Mouse (Mus musculus): ENCODE measurements around the gene Rpa3. TPM values are rescaled to one million over a fixed set of nuclear protein-coding genes. Genes with fewer than 3 reads are reported as not detected.

Gene Rpa3
- polyA plus RNA-seq, 2 experiments = 79.3 to 136 TPM

DNA sequence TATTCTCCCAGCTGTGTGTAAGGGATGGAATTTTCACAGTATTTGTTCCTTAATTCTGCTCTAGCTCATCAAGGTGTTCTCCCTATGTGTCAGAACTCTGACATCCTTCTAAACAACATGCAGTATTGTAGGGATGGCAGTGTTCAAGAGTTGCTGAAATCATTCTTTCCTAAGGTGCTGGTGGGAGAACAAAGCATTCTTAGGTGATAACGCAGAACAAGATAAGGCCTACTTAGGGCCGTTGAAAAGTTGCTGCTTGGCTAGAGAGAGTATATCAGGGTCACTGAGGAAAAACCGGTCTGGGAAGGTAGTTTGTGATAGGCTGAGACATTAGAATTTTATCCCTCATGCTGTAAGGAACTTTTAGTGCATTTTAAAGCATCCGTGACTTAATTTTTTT lies 17.5 kb upstream of the Rpa3 start:
- 76% methylated on average over 4 of the region's 4 CpGs for WGBS

DNA sequence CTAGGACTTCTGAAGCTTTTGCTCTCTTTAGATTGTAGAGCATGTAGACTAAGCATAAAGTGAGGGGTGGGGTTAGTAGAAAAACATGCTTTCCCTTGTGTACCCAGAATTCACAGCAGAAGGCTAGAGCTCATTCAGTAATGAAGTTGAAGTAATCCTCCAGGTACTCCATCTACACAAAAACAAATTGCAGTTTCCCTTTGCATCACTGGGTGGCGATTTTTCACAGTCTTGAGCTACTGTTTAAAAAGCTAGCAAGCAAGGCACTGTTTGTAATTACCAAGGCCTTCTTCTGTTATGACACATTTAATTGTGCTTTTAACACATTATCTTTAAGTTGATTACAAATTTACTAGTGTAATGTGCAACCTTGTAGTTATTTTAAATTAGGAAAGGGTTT lies 16.1 kb upstream of the Rpa3 start:
- Histone ChIP-seq H3K27me3 (ENCODE audit: control insufficient read depth, insufficient read depth, low read length) (no peaks in the 10 kb centered on the region), H3K9ac (ENCODE audit: low read depth, low read length, severe bottlenecking) (no peak overlapping the region), H3K4me1 (ENCODE audit: control insufficient read depth, insufficient read depth, low read length) (no peaks in the 10 kb centered on the region; the same call in 1 of the 2 replicates), H3K27ac (replicated peaks; ENCODE audit: low read depth, low read length) (no peak overlapping the region), H3K36me3 (ENCODE audit: control insufficient read depth, insufficient read depth, low read length) (0 out of 2 replicates have a peak, but pooled peaks cover 5% of the 10 kb centered on the region), H3K4me2 (replicated peaks; ENCODE audit: low read depth, low read length, severe bottlenecking) (no peak overlapping the region), H3K9me3 (ENCODE audit: control insufficient read depth, low read length) (no peaks in the 10 kb centered on the region), H3K4me3 (replicated peaks; ENCODE audit: low read length) (no peak overlapping the region)
- WGBS = 5% methylated on average over 1 of the region's 1 CpGs
- DNase-seq (ENCODE audit: low spot score) (peak; percentile 52), ATAC-seq (ENCODE audit: low FRiP score, low read depth) (no peak)
- no peak for TF ChIP-seq POLR2A (IDR thresholded peaks at IDR 0.05; ENCODE audit: borderline replicate concordance, extremely low read depth, insufficient read depth, insufficient read length)

More for the DNA sequence above, 17.5 kb upstream of the Rpa3 start:
- Histone ChIP-seq H3K36me3 (ENCODE audit: control insufficient read depth, insufficient read depth, low read length) (0 out of 2 replicates have a peak, but pooled peaks cover 2% of the 10 kb centered on the region), H3K4me2 (replicated peaks; ENCODE audit: low read depth, low read length, severe bottlenecking) (no peak overlapping the region), H3K4me1 (ENCODE audit: control insufficient read depth, insufficient read depth, low read length) (no peaks in the 10 kb centered on the region; the same call in 1 of the 2 replicates), H3K27ac (replicated peaks; ENCODE audit: low read depth, low read length) (no peak overlapping the region), H3K9ac (ENCODE audit: low read depth, low read length, severe bottlenecking) (no peak overlapping the region), H3K27me3 (ENCODE audit: control insufficient read depth, insufficient read depth, low read length) (no peaks in the 10 kb centered on the region), H3K9me3 (ENCODE audit: control insufficient read depth, low read length) (no peaks in the 10 kb centered on the region), H3K4me3 (replicated peaks; ENCODE audit: low read length) (no peak overlapping the region)
- no peak for TF ChIP-seq POLR2A (IDR thresholded peaks at IDR 0.05; ENCODE audit: borderline replicate concordance, extremely low read depth, insufficient read depth, insufficient read length)
- DNase-seq (ENCODE audit: low spot score) = no peak
- no peak for ATAC-seq (ENCODE audit: low FRiP score, low read depth)

- no peak overlapping the region for H3K9ac ChIP-seq (ENCODE audit: low read depth, low read length, severe bottlenecking)
- H3K27me3 ChIP-seq (ENCODE audit: control insufficient read depth, insufficient read depth, low read length) = no peaks in the 10 kb centered on the region
- H3K9me3 ChIP-seq (ENCODE audit: control insufficient read depth, low read length) = no peaks in the 10 kb centered on the region
- no peak overlapping the region for H3K4me2 ChIP-seq (replicated peaks; ENCODE audit: low read depth, low read length, severe bottlenecking)
- no peak overlapping the region for H3K27ac ChIP-seq (replicated peaks; ENCODE audit: low read depth, low read length)
- WGBS = 30% methylated on average over 6 of the region's 6 CpGs
- ATAC-seq (ENCODE audit: low FRiP score, low read depth) = no peak
- 0 out of 2 replicates have a peak, but pooled peaks cover 5% of the 10 kb centered on the region for H3K36me3 ChIP-seq (ENCODE audit: control insufficient read depth, insufficient read depth, low read length)
- no peaks in the 10 kb centered on the region; the same call in 1 of the 2 replicates for H3K4me1 ChIP-seq (ENCODE audit: control insufficient read depth, insufficient read depth, low read length)
- H3K4me3 ChIP-seq (replicated peaks; ENCODE audit: low read length) = no peak overlapping the region
- TF ChIP-seq POLR2A (IDR thresholded peaks at IDR 0.05; ENCODE audit: borderline replicate concordance, extremely low read depth, insufficient read depth, insufficient read length) = no peak
- peak; percentile 65 for DNase-seq (ENCODE audit: low spot score)
These were observed 15.5 kb upstream of the Rpa3 start for GRCm38 (mm10) chr6:8274387-8275054.

DNA sequence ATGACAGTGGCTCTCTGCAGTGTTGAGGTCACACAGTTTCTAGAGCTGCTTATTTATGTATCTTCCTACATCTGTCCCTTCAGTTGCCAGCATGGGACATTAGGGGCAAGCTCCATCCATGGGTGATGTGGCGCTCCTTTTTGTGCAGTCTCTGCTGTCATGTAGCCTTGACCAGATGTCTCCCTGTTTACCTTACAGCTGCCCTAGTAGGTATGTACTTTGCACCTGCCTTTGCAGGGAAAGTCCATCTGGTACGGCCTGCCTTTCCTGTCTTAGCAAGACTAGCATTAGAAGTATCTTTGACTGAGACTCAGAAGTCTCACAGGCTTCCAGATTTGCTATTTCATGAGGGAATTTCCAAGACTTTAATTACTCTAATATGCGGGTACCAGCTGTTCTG lies 12.1 kb upstream of the Rpa3 start:
- Histone ChIP-seq H3K9me3 (ENCODE audit: control insufficient read depth, low read length) (no peaks in the 10 kb centered on the region), H3K27ac (replicated peaks; ENCODE audit: low read depth, low read length) (no peak overlapping the region), H3K9ac (ENCODE audit: low read depth, low read length, severe bottlenecking) (no peak overlapping the region), H3K4me3 (replicated peaks; ENCODE audit: low read length) (no peak overlapping the region), H3K4me2 (replicated peaks; ENCODE audit: low read depth, low read length, severe bottlenecking) (no peak overlapping the region), H3K4me1 (ENCODE audit: control insufficient read depth, insufficient read depth, low read length) (no peaks in the 10 kb centered on the region; the same call in 1 of the 2 replicates), H3K27me3 (ENCODE audit: control insufficient read depth, insufficient read depth, low read length) (no peaks in the 10 kb centered on the region), H3K36me3 (ENCODE audit: control insufficient read depth, insufficient read depth, low read length) (0 out of 2 replicates have a peak, but pooled peaks cover 5% of the 10 kb centered on the region)
- ATAC-seq (ENCODE audit: low FRiP score, low read depth) (no peak), DNase-seq (ENCODE audit: low spot score) (no peak)
- 85% methylated on average over 3 of the region's 3 CpGs for WGBS
- TF ChIP-seq POLR2A (IDR thresholded peaks at IDR 0.05; ENCODE audit: borderline replicate concordance, extremely low read depth, insufficient read depth, insufficient read length) = no peak

DNA sequence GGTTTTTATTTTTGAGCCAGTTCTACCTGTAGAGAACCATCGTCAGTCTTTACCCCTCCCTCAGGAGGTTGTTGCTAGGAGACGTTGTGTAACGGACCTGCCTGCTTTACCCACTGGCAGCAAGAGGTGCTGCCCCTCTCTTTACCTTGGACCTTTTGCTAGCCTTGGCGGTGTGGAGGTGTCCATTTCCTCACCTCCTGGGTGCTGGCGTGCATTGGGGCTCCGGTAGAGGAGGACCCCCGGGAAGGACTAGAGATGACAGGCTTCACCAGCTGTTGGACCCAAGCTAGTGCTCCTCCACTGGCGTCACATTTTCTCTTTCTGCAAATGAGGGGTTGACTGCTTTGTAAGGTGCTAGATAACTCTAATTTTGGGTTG lies 683 bp upstream of the Rpa3 start:
- no peak for TF ChIP-seq POLR2A (IDR thresholded peaks at IDR 0.05; ENCODE audit: borderline replicate concordance, extremely low read depth, insufficient read depth, insufficient read length)
- peaks cover 5% of the 10 kb centered on the region; the same call in 1 of the 2 replicates for H3K4me1 ChIP-seq (ENCODE audit: control insufficient read depth, insufficient read depth, low read length)
- no peaks in the 10 kb centered on the region for H3K9me3 ChIP-seq (ENCODE audit: control insufficient read depth, low read length)
- H3K27me3 ChIP-seq (ENCODE audit: control insufficient read depth, insufficient read depth, low read length) = no peaks in the 10 kb centered on the region
- peak overlapping the region; percentile 64 for H3K9ac ChIP-seq (ENCODE audit: low read depth, low read length, severe bottlenecking)
- H3K4me2 ChIP-seq (replicated peaks; ENCODE audit: low read depth, low read length, severe bottlenecking) = peak overlapping the region; percentile 83
- peaks cover 3% of the 10 kb centered on the region; the same call in 1 of the 2 replicates for H3K36me3 ChIP-seq (ENCODE audit: control insufficient read depth, insufficient read depth, low read length)
- DNase-seq (ENCODE audit: low spot score) (no peak), ATAC-seq (ENCODE audit: low FRiP score, low read depth) (no peak; the same call in 1 of the 2 replicates)
- H3K27ac ChIP-seq (replicated peaks; ENCODE audit: low read depth, low read length) = no peak overlapping the region
- 0% methylated on average over 8 of the region's 8 CpGs for WGBS
- peak overlapping the region; percentile 69 for H3K4me3 ChIP-seq (replicated peaks; ENCODE audit: low read length)

All from limb, embryonic 14.5 days (tissue).